Mouse (Mus musculus) kidney, adult 2 months (tissue): ENCODE results near the gene Dlg2. TPM values are rescaled to one million over a fixed set of nuclear protein-coding genes. Genes with fewer than 3 reads are reported as not detected.

Source experiments
- DNase-seq: peaks from one replicate; pipeline ENCODE4 v3.0.0; 2021
- H3K27ac ChIP-seq: fragments of 200-500 bp; 2 replicates; pipeline ENCODE4 v1.5.1; 2012; ENCODE audit warnings: low read depth, low read length, control low read depth, inconsistent platforms; ENCODE audit not compliant: insufficient read depth
- H3K27me3 ChIP-seq: fragments of 200-500 bp; replicated peaks from 2 replicates; pipeline ENCODE4 v1.6.1; 2012; ENCODE audit warnings: mild to moderate bottlenecking, moderate library complexity, low read length, inconsistent platforms; ENCODE audit not compliant: control insufficient read depth, insufficient read depth
- H3K36me3 ChIP-seq: fragments of 200-500 bp; 2 replicates; pipeline ENCODE4 v1.6.1; 2012; ENCODE audit warnings: mild to moderate bottlenecking, moderate library complexity, low read length, inconsistent platforms; ENCODE audit not compliant: control insufficient read depth, insufficient read depth
- H3K4me1 ChIP-seq: fragments of 200-500 bp; 2 replicates; pipeline ENCODE4 v1.6.1; 2011; ENCODE audit warnings: low read length; ENCODE audit not compliant: control insufficient read depth, insufficient read depth
- H3K4me3 ChIP-seq: fragments of 200-500 bp; 2 replicates; pipeline ENCODE4 v1.5.1; 2011; ENCODE audit warnings: mild to moderate bottlenecking, low read depth, low read length, control low read depth; ENCODE audit not compliant: insufficient read depth
- CTCF ChIP-seq: fragments of 200-500 bp; conservative IDR thresholded peaks from 2 replicates; pipeline ENCODE4 v1.5.1; 2011; ENCODE audit warnings: low read depth, mild to moderate bottlenecking, control low read depth, low read length, moderate library complexity, mixed read lengths; ENCODE audit not compliant: insufficient read depth, insufficient read length
- POLR2A ChIP-seq: fragments of 200-500 bp; IDR thresholded peaks from one replicate; pipeline ENCODE4 v1.6.1; 2011; ENCODE audit warnings: low read depth, low read length, control low read depth
- WGBS: fragments of 180-500 bp; shearing (Covaris S2); methylation state at CpG from one replicate; pipeline ENCODE4 v1.1.7; 2018; 5-methylcytosine and 5-hydroxymethylcytosine counted together
- polyA plus RNA-seq: library from polyadenylated mRNA; depleted of rRNA; stranded (reverse); fragments of >200 nt; gene quantifications from 2 replicates; pipeline ENCODE4 v1.2.3, GENCODE M21; 2012

Dlg2 gene
- polyA plus RNA-seq, 1 experiment = 2.1 TPM

- DNase-seq = no peak
- Histone ChIP-seq H3K27me3 (no peaks in the 10 kb centered on the region), H3K27ac (no peak overlapping the region), H3K4me3 (no peak overlapping the region), H3K4me1 (no peaks in the 10 kb centered on the region), H3K36me3 (no peaks in the 10 kb centered on the region)
- no peak for TF ChIP-seq POLR2A
- TF ChIP-seq CTCF = no peak
- WGBS = 74% methylated on average over 5 of the region's 5 CpGs
Observed at GRCm38 (mm10) chr7:92186341-92186740, 1709.9 kb downstream of the Dlg2 start.

- 76% methylated on average over 6 of the region's 6 CpGs for WGBS
- Histone ChIP-seq H3K27me3 (no peaks in the 10 kb centered on the region), H3K27ac (no peak overlapping the region), H3K4me3 (no peak overlapping the region), H3K4me1 (no peaks in the 10 kb centered on the region), H3K36me3 (no peaks in the 10 kb centered on the region)
- TF ChIP-seq POLR2A (no peak), CTCF (no peak)
- no peak for DNase-seq
Observed at GRCm38 (mm10) chr7:92189149-92189548, 1712.7 kb downstream of the Dlg2 start.

- H3K36me3 ChIP-seq = no peaks in the 10 kb centered on the region
- H3K27me3 ChIP-seq = no peaks in the 10 kb centered on the region
- H3K4me3 ChIP-seq = no peak overlapping the region
- WGBS = 77% methylated on average over 4 of the region's 4 CpGs
- no peak for DNase-seq
- no peak overlapping the region for H3K27ac ChIP-seq
- H3K4me1 ChIP-seq = no peaks in the 10 kb centered on the region
- TF ChIP-seq POLR2A (no peak), CTCF (no peak)
Observed at GRCm38 (mm10) chr7:92196004-92196403, 1719.5 kb downstream of the Dlg2 start.

GRCm38 (mm10) chr7:92197621-92198020 lies 1721.1 kb downstream of the Dlg2 start:
- Histone ChIP-seq H3K27me3 (no peaks in the 10 kb centered on the region), H3K4me1 (no peaks in the 10 kb centered on the region), H3K4me3 (no peak overlapping the region), H3K27ac (no peak overlapping the region), H3K36me3 (no peaks in the 10 kb centered on the region)
- no peak for DNase-seq
- TF ChIP-seq CTCF (no peak), POLR2A (no peak)
- 78% methylated on average over 3 of the region's 3 CpGs for WGBS

- DNase-seq = no peak
- Histone ChIP-seq H3K27me3 (no peaks in the 10 kb centered on the region), H3K36me3 (no peaks in the 10 kb centered on the region), H3K4me1 (no peaks in the 10 kb centered on the region), H3K4me3 (no peak overlapping the region), H3K27ac (no peak overlapping the region)
- TF ChIP-seq CTCF (no peak), POLR2A (no peak)
- 76% methylated on average over 1 of the region's 1 CpGs for WGBS
Observed at GRCm38 (mm10) chr7:92199131-92199530, 1722.7 kb downstream of the Dlg2 start.

- WGBS = 77% methylated on average over 5 of the region's 5 CpGs
- Histone ChIP-seq H3K27me3 (no peaks in the 10 kb centered on the region; the same call in 1 of the 2 replicates), H3K4me3 (no peak overlapping the region), H3K4me1 (no peaks in the 10 kb centered on the region), H3K27ac (no peak overlapping the region), H3K36me3 (no peaks in the 10 kb centered on the region)
- DNase-seq = no peak
- TF ChIP-seq POLR2A (no peak), CTCF (no peak)
Observed at GRCm38 (mm10) chr7:92210701-92211100, 1734.2 kb downstream of the Dlg2 start.

- H3K4me3 ChIP-seq = no peak overlapping the region
- 76% methylated on average over 5 of the region's 5 CpGs for WGBS
- H3K27ac ChIP-seq = no peak overlapping the region
- peak; percentile 22 for DNase-seq
- TF ChIP-seq POLR2A = no peak
- TF ChIP-seq CTCF = no peak
- H3K27me3 ChIP-seq = no peaks in the 10 kb centered on the region; the same call in 1 of the 2 replicates
- H3K36me3 ChIP-seq = no peaks in the 10 kb centered on the region
- H3K4me1 ChIP-seq = no peaks in the 10 kb centered on the region
Observed at GRCm38 (mm10) chr7:92213751-92214150, 1737.3 kb downstream of the Dlg2 start.

- no peak for DNase-seq
- H3K36me3 ChIP-seq = no peaks in the 10 kb centered on the region
- H3K27me3 ChIP-seq = no peaks in the 10 kb centered on the region; the same call in 1 of the 2 replicates
- no peak overlapping the region for H3K4me3 ChIP-seq
- TF ChIP-seq POLR2A = no peak
- no peak overlapping the region for H3K27ac ChIP-seq
- H3K4me1 ChIP-seq = no peaks in the 10 kb centered on the region
Observed at GRCm38 (mm10) chr7:92218171-92218570, 1741.7 kb downstream of the Dlg2 start.
